In the genomic region with DNA sequence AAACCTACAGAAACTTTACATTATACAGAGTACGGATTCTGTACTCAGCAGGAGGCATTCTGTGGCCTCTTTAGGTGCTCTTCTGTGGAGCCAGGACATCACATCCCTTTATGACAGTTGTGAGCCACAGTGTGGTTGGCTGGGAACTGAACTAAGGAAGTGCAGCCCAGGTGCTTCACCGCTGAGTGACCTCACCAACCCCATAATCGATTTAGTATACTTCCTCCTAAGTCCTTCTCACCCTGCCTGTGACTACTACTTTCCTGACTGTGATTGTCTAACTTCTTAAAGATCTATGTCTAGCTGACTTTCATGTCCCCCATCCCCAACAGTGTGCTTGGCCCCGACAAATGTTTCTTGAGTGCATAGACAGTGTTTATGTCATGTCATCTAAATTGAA, we compare ENCODE assay signal across 23 mouse cellular contexts. TPM values are rescaled to one million over a fixed set of nuclear protein-coding genes. Genes with fewer than 3 reads are reported as not detected.
"Had no signal": no experiment of that assay in that cellular context is flagged by ENCODE, and none has a peak within 500 bp of the region (broad histone marks: within the 10 kb centered on the region; RNA-seq: fewer than 3 reads in every experiment).

No protein-coding gene starts in this region.

- H3K27me3 ChIP-seq: limb, embryonic 13.5 days; liver, embryonic 12.5 days; liver, embryonic 15.5 days; lung, embryonic 15.5 days; midbrain, embryonic 13.5 days had no signal

- H3K27ac ChIP-seq: limb, embryonic 10.5 days; limb, embryonic 13.5 days; liver, embryonic 12.5 days; liver, embryonic 15.5 days; lung, embryonic 15.5 days; midbrain, embryonic 13.5 days had no signal

- H3K4me3 ChIP-seq: limb, embryonic 10.5 days; limb, embryonic 13.5 days; liver, embryonic 12.5 days; liver, embryonic 15.5 days; lung, embryonic 15.5 days; midbrain, embryonic 13.5 days; myocyte had no signal

- DNase-seq: kidney, adult 18-20 months; kidney, adult 9 months; kidney, postnatal 14 days; kidney, postnatal 4 days; liver; lung, adult 18-20 months; lung, postnatal 10 days; lung, postnatal 4 days; right cerebral cortex, postnatal 25 days; thymus, adult 18-20 months; thymus, postnatal 36 days had no signal

- H3K4me2 ChIP-seq: limb, embryonic 13.5 days; liver, embryonic 12.5 days; liver, embryonic 15.5 days; lung, embryonic 15.5 days; midbrain, embryonic 13.5 days had no signal

- H3K36me3 ChIP-seq: liver, embryonic 12.5 days; liver, embryonic 15.5 days; lung, embryonic 15.5 days had no signal

- H3K9me3 ChIP-seq: limb, embryonic 10.5 days; limb, embryonic 13.5 days; liver, embryonic 12.5 days; liver, embryonic 15.5 days; lung, embryonic 15.5 days; midbrain, embryonic 13.5 days had no signal

- ATAC-seq: liver, embryonic 12.5 days; midbrain, embryonic 13.5 days; midbrain, embryonic 16.5 days had no signal

- H3K4me1 ChIP-seq: limb, embryonic 10.5 days; liver, embryonic 12.5 days; liver, embryonic 15.5 days; lung, embryonic 15.5 days; midbrain, embryonic 13.5 days had no signal

- H3K9ac ChIP-seq: limb, embryonic 13.5 days; liver, embryonic 12.5 days; liver, embryonic 15.5 days; lung, embryonic 15.5 days; midbrain, embryonic 13.5 days had no signal

RNA-seq across cellular contexts. Expression of a gene that starts 50.6 kb away (rescaled TPM):
- total RNA-seq: layer of hippocampus, adult 18-20 months; layer of hippocampus, postnatal 14 days; megakaryocyte, adult 5-6 weeks; monocyte, adult 5-6 weeks had no signal
